Mouse (Mus musculus) CD8-positive naive resting alpha-beta T cell, adult 57 days (primary cell): ENCODE data around the gene Vmn1r236. TPM values are rescaled to one million over a fixed set of nuclear protein-coding genes. Genes with fewer than 3 reads are reported as not detected.

Experiments used
- total RNA-seq: library from RNA; stranded (reverse); gene quantifications from one replicate; pipeline ENCODE4 v1.2.4, GENCODE M21; 2023

The Vmn1r236 gene
- not detected for total RNA-seq

GRCm38 (mm10) chr17:21282642-21283041, at the start of gene Vmn1r236:
Gene Vmn1r236, plus strand, starts transcription at chr17:21282942.

GRCm38 (mm10) chr17:21256111-21256510, 26.6 kb upstream of the Vmn1r236 start, which contains the start of gene Vmn1r235:
Gene Vmn1r235, plus strand, starts transcription at chr17:21256411.

GRCm38 (mm10) chr17:21311565-21311964, 28.8 kb downstream of the Vmn1r236 start, which contains the start of gene Vmn1r237:
Gene Vmn1r237, plus strand, starts transcription at chr17:21311865.

Other genes starting within 250 kb of the Vmn1r236 start
- gene Vmn1r234, start 56.9 kb upstream of the Vmn1r236 start, total RNA-seq, result not detected
- not detected for gene Vmn1r235, start 26.5 kb upstream of the Vmn1r236 start, total RNA-seq
- gene Vmn1r237, start 28.9 kb downstream of the Vmn1r236 start, total RNA-seq, result not detected
- 6.1 TPM for gene Zfp677, start 100.8 kb downstream of the Vmn1r236 start, total RNA-seq
- gene Zfp54, start 140.3 kb downstream of the Vmn1r236 start, total RNA-seq, result 2.0 TPM
- gene Zfp51, start 167.4 kb downstream of the Vmn1r236 start, total RNA-seq, result 23.0 TPM
- 31.6 TPM for gene Zfp53, start 206.1 kb downstream of the Vmn1r236 start, total RNA-seq